Mouse (Mus musculus): ENCODE measurements around the gene Chpt1. TPM values are rescaled to one million over a fixed set of nuclear protein-coding genes. Genes with fewer than 3 reads are reported as not detected.

Chpt1 gene
- polyA plus RNA-seq (2017; shearing (Covaris generic)): 19.6 TPM

DNA sequence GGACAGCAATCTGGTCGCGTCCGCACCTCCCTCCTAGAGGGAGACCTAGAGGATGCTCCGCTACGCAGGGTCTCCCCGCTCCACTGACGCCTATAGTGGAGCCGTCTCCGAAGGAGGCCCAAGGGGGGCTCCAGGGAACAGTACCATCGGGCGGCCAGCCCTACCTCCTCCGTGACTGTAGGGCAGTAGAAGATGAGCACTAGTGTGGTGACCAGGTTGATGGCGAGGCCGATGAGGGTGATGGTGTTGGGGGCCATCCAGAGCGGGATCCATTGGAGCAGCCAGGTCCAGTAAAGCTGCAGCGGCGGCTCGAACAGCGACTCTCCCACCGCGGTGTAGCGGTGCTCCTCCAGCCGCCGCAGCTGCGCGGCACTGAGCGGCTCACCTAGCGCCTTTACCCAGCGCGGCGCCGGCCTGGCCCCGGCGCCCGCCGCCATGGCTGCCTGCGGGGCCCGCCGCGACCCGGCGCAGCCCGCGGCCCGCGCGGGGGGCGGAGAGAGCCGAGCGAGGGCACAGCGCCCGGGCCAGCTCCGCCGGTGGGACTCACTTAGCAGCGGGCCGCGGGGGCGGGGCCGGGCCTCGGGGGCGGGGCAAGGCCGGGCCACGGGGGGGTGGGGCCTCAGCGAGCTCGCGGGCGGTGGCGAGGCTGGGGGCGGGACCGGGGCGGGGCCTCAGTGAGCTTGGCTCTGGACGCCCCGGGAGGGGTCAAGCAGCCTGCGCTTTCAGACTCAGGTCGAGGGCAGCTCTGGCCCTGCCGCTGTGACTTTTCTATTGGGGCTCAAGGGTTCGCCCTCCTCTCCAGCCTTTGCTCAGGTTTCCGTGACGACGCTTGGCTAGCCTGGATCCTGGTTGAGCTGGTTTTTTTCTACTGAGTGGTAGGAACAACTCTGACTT is at the start of gene Chpt1:
Gene Chpt1, minus strand, starts transcription at position 653 of the 894 bp plus-strand sequence.

DNA sequence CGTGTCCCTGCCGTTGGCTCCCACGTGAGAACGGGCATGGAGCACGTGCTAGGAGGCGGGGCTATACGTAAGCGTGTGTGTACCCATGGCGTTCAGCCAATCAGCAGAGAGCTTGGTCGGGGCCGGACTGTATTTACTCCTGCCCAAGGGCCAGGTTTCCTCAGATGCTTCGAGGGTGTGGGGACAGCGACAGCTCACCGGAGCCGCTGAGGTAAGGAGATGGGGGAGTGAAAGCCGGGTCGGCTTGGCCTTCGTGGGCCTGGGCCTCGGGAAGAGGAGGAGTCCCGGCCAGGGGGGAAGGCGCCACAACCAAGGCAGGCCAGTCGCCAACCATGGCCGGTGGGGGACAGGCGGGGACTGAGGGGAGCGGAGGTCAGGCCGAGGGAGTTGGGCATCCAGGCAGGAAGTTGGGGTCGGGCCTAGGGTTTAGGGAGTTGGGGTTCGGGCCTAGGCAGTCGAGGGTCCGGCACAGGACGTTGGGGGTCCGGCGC is 44.3 kb downstream of the Chpt1 start, which contains the start of gene Sycp3:
Gene Sycp3, plus strand, starts transcription at position 68 of the 491 bp plus-strand sequence.

Other genes with a start within 250 kb of the Chpt1 start
- 1.4 TPM for gene Dram1, start 125.0 kb downstream of the Chpt1 start, polyA plus RNA-seq (2017; shearing (Covaris generic))
- 61.6 TPM for gene Gnptab, start 124.9 kb downstream of the Chpt1 start, polyA plus RNA-seq (2017; shearing (Covaris generic))
- 0.39 TPM for gene Sycp3, start 44.5 kb downstream of the Chpt1 start, polyA plus RNA-seq (2017; shearing (Covaris generic))
- not detected for gene Mybpc1, start 101.1 kb upstream of the Chpt1 start, polyA plus RNA-seq (2017; shearing (Covaris generic))
- gene Spic, start 180.9 kb upstream of the Chpt1 start, polyA plus RNA-seq (2017; shearing (Covaris generic)): 0.34 TPM
- gene Arl1, start 226.8 kb upstream of the Chpt1 start, polyA plus RNA-seq (2017; shearing (Covaris generic)): 62.5 TPM